Mouse (Mus musculus) thymus, adult 2 months (tissue): ENCODE data around the gene Cd200r4.

ENCODE experiments used
- CTCF ChIP-seq: fragments of 200-500 bp; IDR thresholded peaks from 2 replicates; pipeline ENCODE4 v1.5.1; 2012; ENCODE audit warnings: mild to moderate bottlenecking, control low read depth, low read length, moderate library complexity, borderline replicate concordance; ENCODE audit not compliant: control insufficient read depth, poor library complexity, insufficient read depth; ENCODE audit errors: extremely low read depth
- POLR2A ChIP-seq: fragments of 200-500 bp; IDR thresholded peaks from 2 replicates; pipeline ENCODE4 v1.6.1; 2012; ENCODE audit warnings: mild to moderate bottlenecking, low read length, control low read depth, moderate library complexity; ENCODE audit not compliant: control insufficient read depth, poor library complexity, insufficient read depth; ENCODE audit errors: extremely low read depth

GRCm38 (mm10) chr16:44866797-44867196 lies 55.3 kb downstream of the Cd200r4 start, which contains the start of gene Cd200r2:
- no peak for TF ChIP-seq POLR2A
- no peak for TF ChIP-seq CTCF
